In genomic region chr2:137115241-137116024, GRCm38 (mm10) we compare ENCODE assay signal across 8 mouse cellular contexts. TPM values are rescaled to one million over a fixed set of nuclear protein-coding genes. Genes with fewer than 3 reads are reported as not detected.
DNase-seq lines count a peak whose midpoint lies in the region; ATAC-seq and TF ChIP-seq lines count a peak whose summit lies in the region.

No protein-coding gene starts in this region.

- H3K4me2 ChIP-seq in hindbrain, embryonic 11.5 days (replicated peaks; ENCODE audit: low read depth, low read length): peak overlapping the region; percentile 71
- peak overlapping the region; percentile 72 for H3K4me2 ChIP-seq in liver, embryonic 13.5 days
- peak overlapping the region; percentile 96 for H3K4me2 ChIP-seq in myocyte (ENCODE audit: low read depth)

- H3K9ac ChIP-seq in hindbrain, embryonic 11.5 days (ENCODE audit: low read depth, low read length): peak overlapping the region; percentile 74
- peak overlapping the region; percentile 45 for H3K9ac ChIP-seq in liver, embryonic 13.5 days

- H3K4me3 ChIP-seq in forebrain, embryonic 10.5 days: peak overlapping the region; percentile 79
- H3K4me3 ChIP-seq in hindbrain, embryonic 11.5 days (ENCODE audit: low read depth, low read length): peak overlapping the region; percentile 74
- peak overlapping the region; percentile 63 for H3K4me3 ChIP-seq in liver, embryonic 13.5 days (replicated peaks)
- peak overlapping the region; percentile 99 for H3K4me3 ChIP-seq in myocyte

- H3K36me3 ChIP-seq in forebrain, embryonic 10.5 days (replicated peaks): no peaks in the 10 kb centered on the region
- no peaks in the 10 kb centered on the region for H3K36me3 ChIP-seq in hindbrain, embryonic 11.5 days (ENCODE audit: control insufficient read depth, insufficient read depth, low read length)
- no peaks in the 10 kb centered on the region for H3K36me3 ChIP-seq in liver, embryonic 13.5 days
- H3K36me3 ChIP-seq in myocyte (ENCODE audit: control insufficient read depth, insufficient read depth): peaks cover 4% of the 10 kb centered on the region

- peaks cover 52% of the 10 kb centered on the region for H3K79me2 ChIP-seq in myocyte (ENCODE audit: control insufficient read depth, insufficient read depth)

- H3K4me1 ChIP-seq in forebrain, embryonic 10.5 days: peaks cover 69% of the 10 kb centered on the region
- peaks cover 2% of the 10 kb centered on the region for H3K4me1 ChIP-seq in hindbrain, embryonic 11.5 days (replicated peaks; ENCODE audit: control insufficient read depth, insufficient read depth, low read length)
- H3K4me1 ChIP-seq in liver, embryonic 13.5 days (replicated peaks): peaks cover 23% of the 10 kb centered on the region

- H3K27me3 ChIP-seq in forebrain, embryonic 10.5 days (ENCODE audit: poor library complexity, severe bottlenecking): peaks cover 37% of the 10 kb centered on the region
- no peaks in the 10 kb centered on the region for H3K27me3 ChIP-seq in hindbrain, embryonic 11.5 days (ENCODE audit: control insufficient read depth, insufficient read depth, low read length)
- H3K27me3 ChIP-seq in liver, embryonic 13.5 days: peaks cover 72% of the 10 kb centered on the region
- H3K27me3 ChIP-seq in myocyte (ENCODE audit: control insufficient read depth, insufficient read depth, insufficient read length): no peaks in the 10 kb centered on the region

- no peak for ATAC-seq in CD4-positive, CD25-positive, alpha-beta regulatory T cell, adult 4 months
- no peak for ATAC-seq in hindbrain, embryonic 11.5 days (ENCODE audit: low FRiP score)
- ATAC-seq in liver, embryonic 13.5 days (ENCODE audit: low read depth): no peak

- WGBS in forebrain, embryonic 10.5 days: under 1% methylated on average over 40 of the region's 40 CpGs
- WGBS in hindbrain, embryonic 11.5 days: under 1% methylated on average over 40 of the region's 40 CpGs
- WGBS in liver, embryonic 13.5 days (ENCODE audit: insufficient replicate concordance): under 1% methylated on average over 40 of the region's 40 CpGs

- H3ac ChIP-seq in myocyte (ENCODE audit: control insufficient read depth, insufficient read length): peak overlapping the region; percentile 21

- TF ChIP-seq POLR2A in myocyte (IDR thresholded peaks at IDR 0.05; ENCODE audit: insufficient read length, low read depth): peak; percentile 52

- H3K9me3 ChIP-seq in forebrain, embryonic 10.5 days: no peaks in the 10 kb centered on the region
- H3K9me3 ChIP-seq in hindbrain, embryonic 11.5 days (ENCODE audit: control insufficient read depth, low read length): no peaks in the 10 kb centered on the region
- H3K9me3 ChIP-seq in liver, embryonic 13.5 days (replicated peaks): no peaks in the 10 kb centered on the region

- peak overlapping the region; percentile 97 for H3K27ac ChIP-seq in forebrain, embryonic 10.5 days
- peak overlapping the region; percentile 84 for H3K27ac ChIP-seq in hindbrain, embryonic 11.5 days (ENCODE audit: low read depth, low read length)
- H3K27ac ChIP-seq in liver, embryonic 13.5 days: no peak overlapping the region

- peak; percentile 17 for DNase-seq in CD4-positive, CD25-positive, alpha-beta regulatory T cell, adult 2 months (ENCODE audit: low read depth, low spot score)
- peak; percentile 33 for DNase-seq in NIH3T3 (ENCODE audit: low read depth)
- DNase-seq in forebrain, embryonic 10.5 days (ENCODE audit: extremely low spot score, low spot score): peak; percentile 42
- peak; percentile 60 for DNase-seq in hindbrain, embryonic 11.5 days (ENCODE audit: low spot score)
- DNase-seq in liver, embryonic 13.5 days: no peak
- DNase-seq in layer of hippocampus, postnatal 14 days (ENCODE audit: low spot score in 2 of 2): no peak

TF ChIP-seq in myocyte, 11 proteins besides CTCF, POLR2A, EP300 and RAD21:
- TF ChIP-seq POLR2AphosphoS2 (IDR thresholded peaks at IDR 0.05; ENCODE audit: insufficient read length, low read depth): peak; percentile 49
- no peak for TF ChIP-seq CEBPB (IDR thresholded peaks at IDR 0.05; ENCODE audit: insufficient read depth, poor library complexity, severe bottlenecking)

RNA-seq across cellular contexts. Expression of gene Jag1, which starts 1.0 kb away (rescaled TPM):
- 1 to 10 TPM in 1 of 2 experiments, under 1 TPM in 1; 0.47 to 1.4 TPM for polyA plus RNA-seq in CD4-positive, CD25-positive, alpha-beta regulatory T cell, adult 4 months (2017; shearing (Covaris generic))
- polyA plus RNA-seq in forebrain, embryonic 10.5 days (2016; fragmentation: Nextera tagmentation; extraction: Ambion mirVana): 18.9 and 20.4 TPM in 2 replicates
- polyA plus RNA-seq in hindbrain, embryonic 11.5 days (2014; fragmentation: Nextera tagmentation; extraction: Ambion mirVana): 21.3 and 22.1 TPM in 2 replicates
- 1.2 and 1.6 TPM in 2 replicates for polyA plus RNA-seq in liver, embryonic 13.5 days (2015; fragmentation: Nextera tagmentation; extraction: Ambion mirVana)
- polyA plus RNA-seq in myocyte (2012; fragmentation: generic; extraction: Trizol): 17.9 TPM
- 1 to 10 TPM; 9.2 to 9.7 TPM for total RNA-seq in layer of hippocampus, postnatal 14 days (2021)

Comparison
In these comparisons a context has a peak if more than half of its experiments do, and no peak if none do; other contexts are left out.
1. DNase-seq: peak in CD4-positive, CD25-positive, alpha-beta regulatory T cell, adult 2 months (single experiment), NIH3T3 (single experiment), forebrain, embryonic 10.5 days (single experiment) and hindbrain, embryonic 11.5 days (single experiment); none in liver, embryonic 13.5 days (single experiment) and layer of hippocampus, postnatal 14 days (0 of 2).
2. Peak in every context shown above with its lines, with median percentiles within 50 percentile points of each other: H3K4me3 ChIP-seq and H3K4me2 ChIP-seq.